Mouse (Mus musculus) megakaryocyte-erythroid progenitor cell, adult 5 weeks (primary cell): ENCODE results near the gene Gm2244. TPM values are rescaled to one million over a fixed set of nuclear protein-coding genes. Genes with fewer than 3 reads are reported as not detected.

ENCODE experiments used
- polyA plus RNA-seq: library from polyadenylated mRNA; stranded (reverse); fragments of >175 nt; gene quantifications from 2 replicates; pipeline ENCODE4 v1.2.3, GENCODE M21; 2012

The Gm2244 gene
- 0.09 TPM in 1 of 2 replicates, not detected in the other for polyA plus RNA-seq

GRCm38 (mm10) chr14:19549863-19550262 is at the start of gene Gm2244:
Gene Gm2244, minus strand, starts transcription at chr14:19549963.

DNA sequence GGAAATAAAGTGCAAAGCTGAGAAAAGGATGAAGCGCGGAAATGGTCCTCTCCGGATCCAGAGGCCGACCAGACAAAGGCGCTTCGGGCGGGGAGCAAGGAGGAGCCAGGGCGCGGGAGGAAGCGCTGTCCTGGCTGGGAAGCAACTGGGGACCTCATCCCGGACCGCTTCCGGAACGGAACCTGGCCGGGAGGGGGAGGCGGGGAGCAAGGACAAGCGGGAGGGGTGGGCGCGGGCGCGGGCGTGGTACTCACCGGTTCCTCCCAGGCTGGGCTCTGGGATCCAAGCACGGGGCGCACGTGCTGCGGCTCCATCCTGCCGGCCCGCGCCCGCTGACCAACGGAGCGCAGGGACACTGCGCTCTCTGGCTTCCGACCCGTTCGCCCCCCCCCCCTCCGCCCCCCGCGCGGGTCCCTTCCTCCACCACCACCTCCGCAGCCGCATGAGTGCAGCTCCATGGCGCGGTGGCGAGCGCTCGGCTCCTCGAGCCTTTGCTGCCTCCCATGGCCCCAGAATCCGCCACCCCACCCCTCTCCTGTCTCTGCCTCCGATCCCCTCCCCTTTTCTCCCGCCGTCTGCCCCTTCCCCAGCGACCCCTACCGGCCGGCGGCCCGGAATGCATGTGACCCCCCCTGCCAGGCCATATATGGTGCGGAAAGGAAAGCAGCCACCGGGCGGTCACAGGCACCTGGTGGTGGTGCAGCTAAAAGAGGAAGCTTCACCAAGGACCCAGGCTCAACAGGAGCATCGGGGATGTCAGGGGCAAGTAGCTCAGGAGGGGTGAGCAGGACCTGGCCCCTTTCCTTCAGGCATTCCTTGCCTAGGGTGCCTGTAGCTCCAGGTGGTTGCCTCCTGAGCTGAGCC is 35.3 kb upstream of the Gm2244 start, which contains the start of gene Gm2237:
TSS of gene Gm2237 (minus strand) at position 332 of the 864 bp plus-strand sequence.

Other genes with a start within 250 kb of the Gm2244 start
- gene Gm21738, start 131.0 kb downstream of the Gm2244 start, polyA plus RNA-seq, result 9.5 and 13.2 TPM in 2 replicates
- gene Gm2237, start 35.2 kb upstream of the Gm2244 start, polyA plus RNA-seq, result 0.04 TPM in 1 of 2 replicates, not detected in the other
- not detected in 2 replicates for gene Gm5458, start 52.6 kb upstream of the Gm2244 start, polyA plus RNA-seq
- 0.51 and 0.66 TPM in 2 replicates for gene Nid2, start 201.3 kb upstream of the Gm2244 start, polyA plus RNA-seq